Mouse (Mus musculus) embryonic facial prominence, embryonic 14.5 days (tissue): ENCODE results near the gene Stk25. TPM values are rescaled to one million over a fixed set of nuclear protein-coding genes. Genes with fewer than 3 reads are reported as not detected.

Experiments
- ATAC-seq: fragments of 200-750 bp; cut with Nextera tagmentation; 2 replicates; pipeline ENCODE4 v1.8.0; 2017; ENCODE audit warnings: low read depth, moderate number of reproducible peaks, moderate TSS enrichment
- DNase-seq: peaks from one replicate; pipeline ENCODE4 v3.0.0-alpha.2; 2015; ENCODE audit warnings: low spot score
- H3K27ac ChIP-seq: fragments of 300-500 bp; sonication (generic); replicated peaks from 2 replicates; pipeline ENCODE4 v1.5.1; 2014; ENCODE audit warnings: low read depth, mild to moderate bottlenecking, low read length, moderate library complexity
- H3K27me3 ChIP-seq: fragments of 300-500 bp; sonication (generic); replicated peaks from 2 replicates; pipeline ENCODE4 v1.6.1; 2014; ENCODE audit warnings: low read length; ENCODE audit not compliant: control insufficient read depth, insufficient read depth
- H3K36me3 ChIP-seq: fragments of 300-500 bp; sonication (generic); 2 replicates; pipeline ENCODE4 v1.6.1; 2014; ENCODE audit warnings: low read length, mixed read lengths; ENCODE audit not compliant: control insufficient read depth, insufficient read depth
- H3K4me1 ChIP-seq: fragments of 300-500 bp; sonication (generic); 2 replicates; pipeline ENCODE4 v1.6.1; 2014; ENCODE audit warnings: antibody characterized with exemption, low read length; ENCODE audit not compliant: control insufficient read depth, insufficient read depth
- H3K4me2 ChIP-seq: fragments of 300-500 bp; sonication (generic); 2 replicates; pipeline ENCODE4 v1.6.1; 2014; ENCODE audit warnings: low read depth, mild to moderate bottlenecking, low read length, moderate library complexity, mixed read lengths
- H3K4me3 ChIP-seq: fragments of 300-500 bp; sonication (generic); 2 replicates; pipeline ENCODE4 v1.5.1; 2014; ENCODE audit warnings: low read depth, mild to moderate bottlenecking, low read length
- H3K9ac ChIP-seq: fragments of 300-500 bp; sonication (generic); 2 replicates; pipeline ENCODE4 v1.6.1; 2014; ENCODE audit warnings: low read depth, mild to moderate bottlenecking, low read length, moderate library complexity, mixed read lengths
- H3K9me3 ChIP-seq: fragments of 300-500 bp; sonication (generic); 2 replicates; pipeline ENCODE4 v1.6.1; 2016; ENCODE audit warnings: low read length; ENCODE audit not compliant: control insufficient read depth
- WGBS: fragments of 180-500 bp; shearing (Covaris S2); extraction: QIAGEN DNeasy Blood & Tissue Kit; methylation state at CpG from one replicate; pipeline ENCODE4 v1.1.7; 2014; 5-methylcytosine and 5-hydroxymethylcytosine counted together
- polyA plus RNA-seq: library from polyadenylated mRNA; unstranded; fragments of >200 nt; fragmentation: Nextera tagmentation; extraction: Ambion mirVana; gene quantifications from 2 replicates; pipeline ENCODE4 v1.2.1, GENCODE M21; 2014

Gene Stk25
- polyA plus RNA-seq, 1 experiment from 2014 or later, result 190 TPM

- Histone ChIP-seq H3K36me3 (no peaks in the 10 kb centered on the region), H3K4me1 (0 out of 2 replicates have a peak, but pooled peaks cover 5% of the 10 kb centered on the region), H3K27ac (peak within 1 kb of the TSS; percentile 39), H3K9ac (peak within 1 kb of the TSS; percentile 69), H3K4me2 (peak within 1 kb of the TSS; percentile 96), H3K9me3 (no peaks in the 10 kb centered on the region), H3K27me3 (no peaks in the 10 kb centered on the region), H3K4me3 (peak within 1 kb of the TSS; percentile 65)
- ATAC-seq (peak; percentile 77), DNase-seq (peak; percentile 92)
- 1% methylated on average over 50 of the region's 78 CpGs for WGBS
Measured at GRCm38 (mm10) chr1:93685401-93686244, 27.2 kb upstream of the Stk25 start, which contains the start of gene Bok. Gene Bok, plus strand, starts transcription at chr1:93685660.

GRCm38 (mm10) chr1:93679889-93680568 is 21.6 kb upstream of the Stk25 start:
- DNase-seq (peak; percentile 54), ATAC-seq (no peak)
- H3K27ac ChIP-seq, result no peak overlapping the region
- H3K4me3 ChIP-seq, result no peak overlapping the region
- H3K9me3 ChIP-seq, result no peaks in the 10 kb centered on the region
- H3K27me3 ChIP-seq, result no peaks in the 10 kb centered on the region
- H3K4me2 ChIP-seq, result no peak overlapping the region
- WGBS, result 55% methylated on average over 7 of the region's 7 CpGs
- H3K9ac ChIP-seq, result no peak overlapping the region
- H3K4me1 ChIP-seq, result no peaks in the 10 kb centered on the region
- H3K36me3 ChIP-seq, result no peaks in the 10 kb centered on the region

- DNase-seq, result peak; percentile 24
- no peak for ATAC-seq
- no peak overlapping the region for H3K4me3 ChIP-seq
Measured at GRCm38 (mm10) chr1:93678386-93678785, 19.9 kb upstream of the Stk25 start.

GRCm38 (mm10) chr1:93672682-93673081 is 14.2 kb upstream of the Stk25 start:
- WGBS, result 90% methylated on average over 5 of the region's 5 CpGs
- H3K9me3 ChIP-seq, result no peaks in the 10 kb centered on the region
- ATAC-seq (no peak), DNase-seq (no peak)
- no peaks in the 10 kb centered on the region for H3K27me3 ChIP-seq
- no peak overlapping the region for H3K27ac ChIP-seq
- H3K9ac ChIP-seq, result no peak overlapping the region
- no peaks in the 10 kb centered on the region; the same call in 1 of the 2 replicates for H3K4me1 ChIP-seq
- no peak overlapping the region for H3K4me2 ChIP-seq
- no peak overlapping the region for H3K4me3 ChIP-seq
- H3K36me3 ChIP-seq, result no peaks in the 10 kb centered on the region

More at GRCm38 (mm10) chr1:93678386-93678785, 19.9 kb upstream of the Stk25 start:
- Histone ChIP-seq H3K9me3 (no peaks in the 10 kb centered on the region), H3K4me2 (no peak overlapping the region), H3K9ac (no peak overlapping the region), H3K36me3 (no peaks in the 10 kb centered on the region), H3K4me1 (no peaks in the 10 kb centered on the region), H3K27me3 (no peaks in the 10 kb centered on the region), H3K27ac (no peak overlapping the region)
- WGBS, result 62% methylated on average over 2 of the region's 2 CpGs

GRCm38 (mm10) chr1:93669941-93670340 is 11.5 kb upstream of the Stk25 start:
- Histone ChIP-seq H3K36me3 (no peaks in the 10 kb centered on the region), H3K27ac (no peak overlapping the region), H3K9ac (no peak overlapping the region), H3K27me3 (no peaks in the 10 kb centered on the region), H3K9me3 (no peaks in the 10 kb centered on the region), H3K4me2 (no peak overlapping the region), H3K4me1 (no peaks in the 10 kb centered on the region; the same call in 1 of the 2 replicates), H3K4me3 (no peak overlapping the region)
- ATAC-seq (no peak), DNase-seq (no peak)

GRCm38 (mm10) chr1:93668791-93669548 is 10.5 kb upstream of the Stk25 start:
- Histone ChIP-seq H3K9me3 (no peaks in the 10 kb centered on the region), H3K27me3 (no peaks in the 10 kb centered on the region), H3K9ac (peak overlapping the region; percentile 57), H3K27ac (peak overlapping the region; percentile 24; the same call in 1 of the 2 replicates), H3K4me3 (peak overlapping the region; percentile 31), H3K4me2 (peak overlapping the region; percentile 53), H3K4me1 (no peaks in the 10 kb centered on the region; the same call in 1 of the 2 replicates), H3K36me3 (no peaks in the 10 kb centered on the region)
- peak; percentile 90 for DNase-seq
- 11% methylated on average over 16 of the region's 17 CpGs for WGBS
- peak; percentile 89 for ATAC-seq

GRCm38 (mm10) chr1:93667760-93668400 is 9.4 kb upstream of the Stk25 start:
- no peaks in the 10 kb centered on the region for H3K9me3 ChIP-seq
- 30% methylated on average over 13 of the region's 13 CpGs for WGBS
- ATAC-seq (no peak), DNase-seq (no peak)
- H3K4me1 ChIP-seq, result no peaks in the 10 kb centered on the region; the same call in 1 of the 2 replicates
- H3K9ac ChIP-seq, result no peak overlapping the region
- no peak overlapping the region; the same call in 1 of the 2 replicates for H3K4me2 ChIP-seq
- H3K36me3 ChIP-seq, result no peaks in the 10 kb centered on the region
- H3K4me3 ChIP-seq, result no peak overlapping the region
- no peaks in the 10 kb centered on the region for H3K27me3 ChIP-seq
- no peak overlapping the region for H3K27ac ChIP-seq

- no peak for ATAC-seq
- no peak overlapping the region for H3K4me2 ChIP-seq
- no peak overlapping the region for H3K27ac ChIP-seq
- no peaks in the 10 kb centered on the region for H3K4me1 ChIP-seq
- H3K27me3 ChIP-seq, result no peaks in the 10 kb centered on the region
- H3K4me3 ChIP-seq, result no peak overlapping the region
- WGBS, result 75% methylated on average over 5 of the region's 5 CpGs
- H3K9me3 ChIP-seq, result 0 out of 2 replicates have a peak, but pooled peaks cover 5% of the 10 kb centered on the region
- DNase-seq, result no peak
- H3K9ac ChIP-seq, result no peak overlapping the region
- no peaks in the 10 kb centered on the region for H3K36me3 ChIP-seq
Measured at GRCm38 (mm10) chr1:93657025-93657360, 1.5 kb downstream of the Stk25 start.
